Mouse (Mus musculus): Measurements from ENCODE around the gene Camta2. TPM values are rescaled to one million over a fixed set of nuclear protein-coding genes. Genes with fewer than 3 reads are reported as not detected.
A peak's percentile ranks its signal among the peaks of the same experiment; 100 is the strongest.

Camta2 gene
- total RNA-seq, 1 experiment: 3.9 TPM

DNA sequence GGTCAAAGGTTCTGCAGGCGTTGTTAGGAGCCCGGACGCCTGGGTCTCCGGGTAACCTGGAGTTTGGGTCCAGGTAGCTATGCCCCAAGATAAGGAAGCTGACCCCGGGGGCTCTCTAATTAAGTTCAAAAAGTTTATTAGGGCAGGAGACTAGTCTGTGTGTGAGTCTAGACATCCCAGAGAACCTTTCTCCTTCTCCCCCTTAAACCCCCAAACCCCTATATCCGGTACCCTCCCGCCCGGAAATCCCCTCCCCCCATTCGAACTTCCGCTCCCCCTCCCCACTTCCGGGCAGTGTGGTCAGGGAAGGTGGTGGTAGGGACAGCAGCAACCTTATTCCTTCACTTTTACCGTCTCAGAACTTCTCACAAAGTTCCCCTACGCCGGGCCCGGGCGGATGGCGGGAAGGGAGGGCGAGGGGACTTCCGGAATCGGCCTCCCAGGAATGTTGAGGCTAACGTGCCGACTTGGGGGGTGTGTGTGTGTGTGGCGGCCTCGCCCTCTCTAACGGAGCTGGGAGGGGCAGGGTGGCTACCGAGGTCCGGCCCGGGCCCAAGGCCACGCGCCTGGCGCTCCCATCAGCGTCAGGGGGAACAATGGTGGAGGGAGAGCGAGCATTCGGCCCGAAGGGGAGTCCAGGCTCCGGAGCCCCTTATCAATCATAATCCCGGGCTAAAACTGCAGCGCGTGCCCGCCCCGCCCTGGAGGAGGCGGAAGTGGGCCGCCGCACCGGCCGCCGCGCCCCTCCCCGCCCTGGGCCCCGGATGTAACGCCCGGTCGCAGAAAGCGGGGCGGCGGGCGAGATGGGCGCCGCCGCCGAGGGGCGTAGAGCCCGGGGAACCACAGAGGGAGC, 34.3 kb downstream of the Camta2 start:
- Histone ChIP-seq H3K4me3 (ENCODE audit: insufficient read depth in 1 of 2, low read depth in 1 of 2, low read length in 2 of 2, poor library complexity in 1 of 2, severe bottlenecking in 1 of 2) (peak overlapping the region; percentile 89 to 98), H3K9ac (ENCODE audit: insufficient read depth, low read depth, low read length, poor library complexity, severe bottlenecking) (peak overlapping the region; percentile 99), H3K9me3 (ENCODE audit: control insufficient read depth, insufficient read depth, low read depth, low read length) (no peaks in the 10 kb centered on the region), H3K4me1 (ENCODE audit: control insufficient read depth in 2 of 2, insufficient read depth in 2 of 2, low read length in 2 of 2, poor library complexity in 1 of 2) (peaks cover 8 to 21% of the 10 kb centered on the region in 2 experiments; a peak in 3 of 4 replicates), H3K27ac (ENCODE audit: insufficient read depth, low read depth, low read length, poor library complexity, severe bottlenecking) (peak overlapping the region; percentile 98), H3K36me3 (ENCODE audit: control insufficient read depth, insufficient read depth, low read length, poor library complexity, severe bottlenecking) (peaks cover 44% of the 10 kb centered on the region)
- DNase-seq (ENCODE audit: low read depth, low spot score): no peak
- no peak for TF ChIP-seq ZC3H11A (IDR thresholded peaks at IDR 0.05; ENCODE audit: borderline replicate concordance, low read depth, low read length)
- TF ChIP-seq MAFK (IDR thresholded peaks at IDR 0.05; ENCODE audit: insufficient read depth, low read depth, low read length): no peak
- TF ChIP-seq HCFC1 (IDR thresholded peaks at IDR 0.05; ENCODE audit: borderline replicate concordance, insufficient read depth, low read length): no peak; the same call in 1 of the 2 replicates
- no peak for TF ChIP-seq ZNF384 (IDR thresholded peaks at IDR 0.05; ENCODE audit: low read depth, low read length)
- no peak for TF ChIP-seq CHD2 (IDR thresholded peaks at IDR 0.05; ENCODE audit: low read depth, low read length)
- in situ Hi-C loops (cut with MboI; ENCODE audit: low sequenced_read_pairs in 2 of 2, unreplicated experiment in 2 of 2): no loop called here

DNA sequence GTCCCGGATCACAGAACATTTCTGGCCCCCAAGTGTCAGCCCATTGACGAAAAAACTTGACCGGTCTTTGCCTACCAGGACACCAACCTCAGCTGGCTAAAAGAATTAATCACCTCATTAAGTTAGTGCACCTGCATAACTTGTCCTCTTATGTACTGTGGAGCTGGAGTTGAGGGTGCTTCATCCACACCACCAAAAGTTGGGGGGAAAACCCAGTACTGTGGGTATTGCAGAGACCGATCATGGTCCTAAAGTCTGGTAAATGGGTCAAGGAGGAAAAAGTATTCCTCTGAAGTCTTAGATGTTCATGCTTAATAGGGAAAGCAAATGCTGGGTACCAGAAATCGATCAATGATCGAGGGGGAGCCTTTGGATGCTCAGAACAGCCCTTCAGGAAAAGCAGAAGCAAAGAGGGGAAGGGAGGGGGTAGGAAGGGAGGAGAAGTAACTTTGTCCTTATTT, 35.0 kb downstream of the Camta2 start:
- Histone ChIP-seq H3K9ac (ENCODE audit: insufficient read depth, low read depth, low read length, poor library complexity, severe bottlenecking) (peak overlapping the region; percentile 99; the same call in 1 of the 2 replicates), H3K4me3 (ENCODE audit: insufficient read depth in 1 of 2, low read depth in 1 of 2, low read length in 2 of 2, poor library complexity in 1 of 2, severe bottlenecking in 1 of 2) (peak overlapping the region; percentile 89 to 98), H3K4me1 (ENCODE audit: control insufficient read depth in 2 of 2, insufficient read depth in 2 of 2, low read length in 2 of 2, poor library complexity in 1 of 2) (peaks cover 5 to 15% of the 10 kb centered on the region in 2 experiments; a peak in 3 of 4 replicates), H3K9me3 (ENCODE audit: control insufficient read depth, insufficient read depth, low read depth, low read length) (no peaks in the 10 kb centered on the region), H3K36me3 (ENCODE audit: control insufficient read depth, insufficient read depth, low read length, poor library complexity, severe bottlenecking) (peaks cover 44% of the 10 kb centered on the region), H3K27ac (ENCODE audit: insufficient read depth, low read depth, low read length, poor library complexity, severe bottlenecking) (peak overlapping the region; percentile 98)
- no peak for DNase-seq (ENCODE audit: low read depth, low spot score)
- TF ChIP-seq ZNF384 (IDR thresholded peaks at IDR 0.05; ENCODE audit: low read depth, low read length) (no peak), MAFK (IDR thresholded peaks at IDR 0.05; ENCODE audit: insufficient read depth, low read depth, low read length) (no peak), ZC3H11A (IDR thresholded peaks at IDR 0.05; ENCODE audit: borderline replicate concordance, low read depth, low read length) (no peak), HCFC1 (IDR thresholded peaks at IDR 0.05; ENCODE audit: borderline replicate concordance, insufficient read depth, low read length) (no peak), CHD2 (IDR thresholded peaks at IDR 0.05; ENCODE audit: low read depth, low read length) (no peak)
- in situ Hi-C loops (cut with MboI; ENCODE audit: low sequenced_read_pairs in 2 of 2, unreplicated experiment in 2 of 2): no loop called here

DNA sequence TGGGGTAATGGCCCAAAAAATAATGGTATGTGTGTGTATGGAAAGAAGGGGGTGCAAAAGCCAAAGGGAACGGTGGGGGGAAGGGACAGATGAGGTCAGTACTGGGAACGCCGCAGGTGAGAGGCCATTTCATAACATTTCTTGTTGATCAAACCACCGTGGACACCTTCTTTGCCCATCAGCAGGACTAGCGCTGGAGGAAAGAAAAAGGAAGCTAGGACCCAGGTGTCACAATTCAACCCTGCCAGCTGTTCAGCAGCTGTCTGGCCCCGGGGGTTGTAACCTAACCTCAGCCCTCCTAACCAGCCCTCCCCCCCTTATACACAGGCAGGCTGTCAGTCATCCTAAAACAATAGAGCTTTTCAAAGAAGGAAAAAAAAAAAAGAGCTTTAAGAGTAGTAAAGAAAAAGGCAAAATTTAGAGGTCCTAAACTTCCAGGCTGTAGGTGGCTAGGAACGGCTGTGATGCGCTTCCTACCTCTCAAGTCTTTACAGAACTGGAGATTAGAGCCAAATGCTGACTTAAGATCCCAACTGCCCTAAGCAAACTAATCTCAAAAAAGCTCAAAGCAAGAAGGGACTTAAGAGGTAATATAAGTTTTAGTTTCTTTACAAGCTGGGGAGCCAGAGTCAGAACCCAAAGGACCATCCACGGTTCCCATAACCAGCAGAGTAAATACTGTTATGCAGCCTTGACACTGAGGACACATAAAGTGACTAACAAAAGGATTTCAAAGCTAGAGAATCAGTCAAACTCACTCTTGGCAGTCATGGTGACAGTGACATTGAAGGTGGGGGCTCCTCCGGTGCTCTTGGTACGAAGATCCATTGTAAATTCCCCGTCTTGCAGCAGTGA, 35.6 kb downstream of the Camta2 start:
- Histone ChIP-seq H3K9ac (ENCODE audit: insufficient read depth, low read depth, low read length, poor library complexity, severe bottlenecking) (peak overlapping the region; percentile 17; the same call in 1 of the 2 replicates), H3K4me3 (ENCODE audit: insufficient read depth in 1 of 2, low read depth in 1 of 2, low read length in 2 of 2, poor library complexity in 1 of 2, severe bottlenecking in 1 of 2) (peak overlapping the region; percentile 89 to 98), H3K27ac (ENCODE audit: insufficient read depth, low read depth, low read length, poor library complexity, severe bottlenecking) (no peak overlapping the region), H3K9me3 (ENCODE audit: control insufficient read depth, insufficient read depth, low read depth, low read length) (no peaks in the 10 kb centered on the region), H3K4me1 (ENCODE audit: control insufficient read depth in 2 of 2, insufficient read depth in 2 of 2, low read length in 2 of 2, poor library complexity in 1 of 2) (peaks cover 2 to 8% of the 10 kb centered on the region in 2 experiments; a peak in 2 of 4 replicates), H3K36me3 (ENCODE audit: control insufficient read depth, insufficient read depth, low read length, poor library complexity, severe bottlenecking) (peaks cover 44% of the 10 kb centered on the region)
- TF ChIP-seq CHD2 (IDR thresholded peaks at IDR 0.05; ENCODE audit: low read depth, low read length) (peak; percentile 51; the same call in 1 of the 2 replicates), ZC3H11A (IDR thresholded peaks at IDR 0.05; ENCODE audit: borderline replicate concordance, low read depth, low read length) (no peak)
- no peak for DNase-seq (ENCODE audit: low read depth, low spot score)
- in situ Hi-C loops (cut with MboI; ENCODE audit: low sequenced_read_pairs in 2 of 2, unreplicated experiment in 2 of 2): no loop called here

- peaks cover 0 to 2% of the 10 kb centered on the region in 2 experiments; a peak in 1 of 4 replicates for H3K4me1 ChIP-seq (ENCODE audit: control insufficient read depth in 2 of 2, insufficient read depth in 2 of 2, low read length in 2 of 2, poor library complexity in 1 of 2)
- in situ Hi-C loops (cut with MboI; ENCODE audit: low sequenced_read_pairs in 2 of 2, unreplicated experiment in 2 of 2): no loop called here
- H3K4me3 ChIP-seq (ENCODE audit: insufficient read depth in 1 of 2, low read depth in 1 of 2, low read length in 2 of 2, poor library complexity in 1 of 2, severe bottlenecking in 1 of 2): no peak overlapping the region
- TF ChIP-seq ZC3H11A (IDR thresholded peaks at IDR 0.05; ENCODE audit: borderline replicate concordance, low read depth, low read length) (no peak), ZNF384 (IDR thresholded peaks at IDR 0.05; ENCODE audit: low read depth, low read length) (no peak), HCFC1 (IDR thresholded peaks at IDR 0.05; ENCODE audit: borderline replicate concordance, insufficient read depth, low read length) (no peak), MAFK (IDR thresholded peaks at IDR 0.05; ENCODE audit: insufficient read depth, low read depth, low read length) (no peak), CHD2 (IDR thresholded peaks at IDR 0.05; ENCODE audit: low read depth, low read length) (no peak)
- no peaks in the 10 kb centered on the region for H3K9me3 ChIP-seq (ENCODE audit: control insufficient read depth, insufficient read depth, low read depth, low read length)
- H3K27ac ChIP-seq (ENCODE audit: insufficient read depth, low read depth, low read length, poor library complexity, severe bottlenecking): no peak overlapping the region
- H3K36me3 ChIP-seq (ENCODE audit: control insufficient read depth, insufficient read depth, low read length, poor library complexity, severe bottlenecking): peaks cover 44% of the 10 kb centered on the region
- no peak for DNase-seq (ENCODE audit: low read depth, low spot score)
- H3K9ac ChIP-seq (ENCODE audit: insufficient read depth, low read depth, low read length, poor library complexity, severe bottlenecking): no peak overlapping the region
These were observed 36.5 kb downstream of the Camta2 start for GRCm38 (mm10) chr11:70651391-70651790.
